Mouse (Mus musculus) inflammation-experienced regulatory T-cells, adult 6 months (primary cell): ENCODE data around the gene D3Ertd751e. TPM values are rescaled to one million over a fixed set of nuclear protein-coding genes. Genes with fewer than 3 reads are reported as not detected.
A peak's percentile ranks its signal among the peaks of the same experiment; 100 is the strongest.

Experiments
- ATAC-seq: one replicate; pipeline ENCODE4 v1.8.0; 2017
- polyA plus RNA-seq, 3 experiments: library from polyadenylated mRNA; unstranded; fragments of 100-300 nt; shearing (Covaris generic); gene quantifications; one replicate each; pipeline ENCODE4 v1.2.1; 2017

D3Ertd751e gene
- 10 to 100 TPM; 24.3 to 32.3 (median 28.0) TPM for polyA plus RNA-seq

- peak; percentile 97 for ATAC-seq
Observed at GRCm38 (mm10) chr3:41742278-41742934, at the start of gene D3Ertd751e, which contains the start of gene Sclt1. TSS of gene D3Ertd751e (plus strand) at chr3:41742611. TSS of gene Sclt1 (minus strand) at chr3:41742514.

GRCm38 (mm10) chr3:41695681-41696080 lies 46.7 kb upstream of the D3Ertd751e start:
- no peak for ATAC-seq

GRCm38 (mm10) chr3:41741601-41742277 lies 672 bp upstream of the D3Ertd751e start:
- peak; percentile 2 for ATAC-seq

- no peak for ATAC-seq
Observed at GRCm38 (mm10) chr3:41743436-41743835, 1.0 kb downstream of the D3Ertd751e start.

- no peak for ATAC-seq
Observed at GRCm38 (mm10) chr3:41754556-41754955, 12.1 kb downstream of the D3Ertd751e start.

GRCm38 (mm10) chr3:41762091-41762490 lies 19.7 kb downstream of the D3Ertd751e start:
- no peak for ATAC-seq

- no peak for ATAC-seq
Observed at GRCm38 (mm10) chr3:41812447-41812846, 70.0 kb downstream of the D3Ertd751e start.

Other genes with a start within 250 kb of the D3Ertd751e start
- 10 to 100 TPM in 2 of 3 experiments, 1 to 10 TPM in 1; 5.1 to 10.7 (median 10.3) TPM for gene Jade1, start 186.9 kb upstream of the D3Ertd751e start, polyA plus RNA-seq
- 1 to 10 TPM; 3.0 to 6.8 (median 5.2) TPM for gene Sclt1, start 97 bp upstream of the D3Ertd751e start, polyA plus RNA-seq